Mouse (Mus musculus): Measurements from ENCODE around the gene Timm29.
"Not testable (repeated sequence)": the region's sequence is repeated elsewhere in the genome, so short reads cannot be mapped to it uniquely, and the experiment has no call there.

The Timm29 gene

DNA sequence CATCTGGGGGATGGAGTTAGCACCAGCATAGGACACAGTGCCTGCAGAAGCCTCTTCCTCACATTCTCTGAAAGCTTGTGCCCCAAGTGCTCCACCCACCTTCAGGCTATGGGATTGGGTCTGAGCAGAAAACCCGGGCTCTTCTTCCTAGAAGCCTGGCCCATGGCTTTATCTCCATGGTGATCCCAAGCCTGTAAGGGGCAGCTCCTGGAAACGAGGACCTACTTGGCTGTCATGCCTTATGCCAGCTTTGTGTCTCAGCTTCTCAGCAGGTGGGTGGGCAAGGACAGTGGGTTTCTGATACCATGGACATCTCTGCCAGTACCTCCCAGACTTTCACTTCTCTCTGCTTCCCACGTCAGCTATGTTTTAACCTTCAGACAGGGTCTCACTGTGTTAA, 14.3 kb upstream of the Timm29 start:
- DNase-seq (ENCODE audit: extremely low read depth, low read depth): no peak

DNA sequence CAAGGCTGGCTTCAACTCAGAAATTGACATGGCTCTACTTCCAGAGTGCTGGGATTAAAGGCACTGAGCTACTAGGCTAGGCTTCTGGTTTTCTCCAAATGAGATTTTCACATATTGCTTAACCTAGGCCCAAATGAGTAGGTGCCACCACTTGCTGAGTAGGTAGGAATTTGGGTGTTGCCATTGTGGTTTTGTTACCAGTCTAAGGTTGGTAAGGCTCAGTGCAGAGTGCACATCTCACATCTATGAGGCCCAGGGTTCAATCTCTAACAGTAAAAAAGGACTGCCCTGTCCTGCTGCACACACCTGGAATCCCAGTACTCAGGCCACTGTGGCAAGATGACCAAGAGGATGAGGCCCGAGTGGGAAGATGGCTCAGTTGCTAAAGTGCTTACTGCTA, 7.1 kb upstream of the Timm29 start:
- DNase-seq (ENCODE audit: extremely low read depth, low read depth): no peak

DNA sequence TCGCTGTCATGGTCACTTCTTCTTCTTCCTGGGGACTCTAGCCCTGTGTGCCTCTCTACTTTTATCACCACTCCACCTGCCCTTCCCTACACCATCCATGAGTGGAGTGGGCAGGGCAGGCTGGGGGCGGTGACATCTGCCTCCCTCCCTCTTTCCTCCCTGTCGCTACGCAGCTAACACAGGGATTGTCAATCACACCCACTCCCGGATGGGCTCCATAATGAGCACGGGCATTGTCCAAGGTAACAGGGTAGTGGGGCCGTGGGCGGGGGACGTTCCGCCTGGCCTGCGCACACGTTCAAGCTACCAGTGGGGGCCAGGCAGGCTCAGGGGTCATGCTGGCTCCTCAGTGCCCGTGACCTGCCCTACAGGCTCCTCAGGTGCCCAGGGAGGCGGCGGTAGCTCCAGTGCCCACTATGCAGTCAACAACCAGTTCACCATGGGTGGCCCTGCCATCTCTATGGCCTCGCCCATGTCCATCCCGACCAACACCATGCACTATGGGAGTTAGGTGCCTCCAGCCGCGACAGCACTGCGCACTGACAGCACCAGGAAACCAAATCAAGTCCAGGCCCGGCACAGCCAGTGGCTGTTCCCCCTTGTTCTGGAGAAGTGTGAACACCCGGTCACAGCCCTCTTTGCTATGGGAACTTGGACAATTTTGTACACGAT, 4.7 kb upstream of the Timm29 start:
- no peak for DNase-seq (ENCODE audit: extremely low read depth, low read depth)

DNA sequence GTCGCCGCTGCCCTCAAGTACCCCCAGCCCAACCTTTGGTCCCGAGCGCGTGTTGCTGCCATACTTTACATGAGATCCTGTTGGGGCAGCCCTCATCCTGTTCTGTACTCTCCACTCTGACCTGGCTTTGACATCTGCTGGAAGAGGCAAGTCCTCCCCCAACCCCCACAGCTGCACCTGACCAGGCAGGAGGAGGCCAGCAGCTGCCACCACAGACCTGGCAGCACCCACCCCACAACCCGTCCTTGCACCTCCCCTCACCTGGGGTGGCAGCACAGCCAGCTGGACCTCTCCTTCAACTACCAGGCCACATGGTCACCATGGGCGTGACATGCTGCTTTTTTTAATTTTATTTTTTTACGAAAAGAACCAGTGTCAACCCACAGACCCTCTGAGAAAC, 4.2 kb upstream of the Timm29 start:
- DNase-seq (ENCODE audit: extremely low read depth, low read depth): no peak

DNA sequence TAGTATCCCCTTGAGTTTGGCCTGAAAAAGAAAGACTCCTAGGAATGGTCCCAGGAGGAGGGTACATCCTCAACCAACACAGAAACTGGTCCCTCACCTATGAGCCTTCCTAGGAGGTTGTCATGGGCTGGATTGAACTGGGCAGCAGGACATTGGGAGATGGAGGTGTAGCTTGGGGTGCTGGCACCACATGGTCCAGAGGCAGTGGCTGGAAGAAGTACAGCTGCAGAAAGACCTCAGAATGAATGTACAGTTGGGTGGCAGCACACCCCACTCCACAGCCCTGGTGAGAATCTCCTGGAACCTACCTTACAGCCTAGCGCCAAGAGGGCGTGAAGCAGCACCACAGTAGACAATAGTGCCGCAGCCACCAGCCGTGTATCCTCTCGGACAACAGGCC, 3.0 kb upstream of the Timm29 start:
- no peak for DNase-seq (ENCODE audit: extremely low read depth, low read depth)

DNA sequence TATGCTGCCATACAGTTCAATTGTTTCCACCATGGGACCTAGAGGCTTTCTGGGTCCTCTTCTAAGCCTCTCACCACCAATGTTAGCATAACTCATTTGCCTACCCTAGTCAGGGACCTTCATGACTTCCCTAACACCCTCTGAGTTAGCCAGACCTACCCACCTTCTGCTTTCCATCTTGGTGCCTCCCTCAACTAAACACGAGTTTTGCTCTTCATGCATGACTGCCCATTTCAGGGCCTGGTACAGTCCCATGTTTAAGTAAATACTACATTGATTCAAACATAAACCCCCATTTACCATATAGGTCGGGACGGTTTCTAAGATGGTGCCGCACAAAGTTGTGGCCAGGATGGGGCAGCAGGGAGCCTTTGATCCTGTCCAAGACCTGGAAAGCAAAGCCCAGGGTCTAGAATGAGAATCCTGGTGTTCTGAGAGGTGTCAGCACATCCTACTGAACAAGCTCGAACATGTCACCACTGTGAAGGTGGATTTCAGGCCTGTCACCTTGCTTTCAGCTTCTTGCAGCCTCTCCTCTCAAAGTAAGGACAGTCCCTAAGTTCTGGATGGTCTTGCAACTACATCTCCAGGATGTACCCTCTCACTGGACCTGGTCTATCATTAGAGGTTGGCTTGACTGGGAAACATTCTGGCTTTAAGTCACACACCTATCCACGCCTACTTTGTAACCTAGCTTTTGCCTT, 1.2 kb upstream of the Timm29 start:
- no peak for DNase-seq (ENCODE audit: extremely low read depth, low read depth)

DNA sequence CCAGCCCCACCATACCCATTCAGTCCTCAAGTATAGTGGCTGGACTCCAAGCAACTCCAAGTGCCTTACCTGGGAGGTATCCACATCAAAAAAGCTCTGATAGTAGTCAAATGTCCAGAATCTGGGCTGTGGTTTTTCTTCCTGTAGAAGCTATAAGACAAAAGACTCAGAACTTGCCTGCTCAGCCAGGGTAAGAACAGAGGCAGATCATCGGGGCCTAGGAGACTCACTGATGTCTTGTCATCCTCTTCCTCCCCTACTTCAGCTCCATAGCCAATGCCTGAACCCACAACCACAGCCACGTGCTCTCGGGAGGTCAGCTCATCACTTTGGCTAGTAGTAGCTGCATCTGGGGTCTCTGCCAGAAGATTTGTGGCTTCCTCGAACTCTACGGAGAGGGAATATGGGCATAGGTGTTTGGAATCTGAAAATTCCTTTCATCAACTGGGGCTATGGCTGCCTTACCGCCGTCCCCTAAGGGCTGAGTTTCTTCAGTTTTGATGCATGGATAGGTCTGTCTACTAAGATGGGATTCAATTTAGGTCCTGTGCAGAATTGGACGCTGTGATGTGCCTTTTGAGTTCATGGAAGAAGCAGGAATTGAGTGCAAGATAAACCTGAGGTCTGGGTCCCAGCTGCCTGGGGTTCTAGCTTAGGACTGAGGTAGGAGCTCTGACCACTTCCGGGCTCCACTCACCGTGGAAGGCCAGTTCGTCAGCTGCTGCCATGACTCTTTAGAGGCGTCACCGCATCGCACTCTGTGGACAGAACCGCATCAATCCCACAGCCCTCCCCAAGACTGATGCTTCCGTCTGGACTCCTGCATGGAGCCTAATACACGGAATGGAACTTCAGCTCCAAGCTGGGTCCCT, 455 bp upstream of the Timm29 start:
- no peak for DNase-seq (ENCODE audit: extremely low read depth, low read depth)

DNA sequence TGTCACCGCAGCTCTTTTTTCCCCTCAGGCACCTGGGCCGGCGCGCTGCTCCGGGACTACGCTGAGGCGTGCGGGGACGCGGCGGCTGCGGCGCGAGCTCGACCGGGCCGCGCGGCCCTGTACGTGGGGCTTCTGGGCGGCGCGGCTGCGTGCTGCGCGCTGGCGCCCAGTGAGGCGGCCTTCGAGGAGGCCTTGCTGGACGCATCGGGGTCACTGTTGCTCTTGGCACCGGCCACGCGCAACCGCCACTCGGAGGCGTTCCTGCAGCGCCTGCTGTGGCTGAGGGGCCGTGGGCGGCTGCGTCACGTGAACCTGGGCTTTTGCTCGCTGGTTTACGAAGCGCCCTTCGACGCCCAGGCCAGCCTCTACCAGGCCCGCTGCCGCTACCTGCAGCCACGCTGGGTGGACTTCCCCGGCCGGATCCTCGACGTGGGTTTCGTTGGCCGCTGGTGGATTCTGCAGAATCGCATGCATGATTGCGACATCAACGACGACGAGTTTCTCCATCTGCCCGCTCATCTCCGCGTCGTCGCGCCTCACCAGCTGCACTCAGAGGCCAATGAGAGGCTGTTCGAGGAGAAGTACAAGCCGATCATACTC, 700 bp downstream of the Timm29 start:
- DNase-seq (ENCODE audit: extremely low read depth, low read depth): no peak

DNA sequence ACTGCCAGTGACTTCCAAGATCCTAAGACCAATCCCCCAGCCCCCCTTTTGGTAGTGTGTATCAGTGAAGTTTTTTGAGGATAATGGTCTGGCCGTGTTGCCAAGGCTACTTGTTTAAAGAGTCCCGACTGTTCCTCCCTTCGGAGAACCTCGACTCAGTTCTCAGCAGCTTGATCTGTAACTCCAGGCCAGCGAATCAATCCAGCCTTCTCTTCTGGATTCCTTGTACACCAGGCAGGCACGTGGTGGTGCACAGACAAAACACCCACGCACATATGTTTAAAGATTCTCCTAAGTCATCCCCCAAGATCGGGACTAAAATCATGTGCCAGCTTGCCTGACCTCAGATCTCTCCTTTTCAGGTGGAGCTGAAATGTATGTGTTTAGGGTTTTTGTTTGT, 1.8 kb downstream of the Timm29 start:
- DNase-seq (ENCODE audit: extremely low read depth, low read depth): not testable (repeated sequence)

DNA sequence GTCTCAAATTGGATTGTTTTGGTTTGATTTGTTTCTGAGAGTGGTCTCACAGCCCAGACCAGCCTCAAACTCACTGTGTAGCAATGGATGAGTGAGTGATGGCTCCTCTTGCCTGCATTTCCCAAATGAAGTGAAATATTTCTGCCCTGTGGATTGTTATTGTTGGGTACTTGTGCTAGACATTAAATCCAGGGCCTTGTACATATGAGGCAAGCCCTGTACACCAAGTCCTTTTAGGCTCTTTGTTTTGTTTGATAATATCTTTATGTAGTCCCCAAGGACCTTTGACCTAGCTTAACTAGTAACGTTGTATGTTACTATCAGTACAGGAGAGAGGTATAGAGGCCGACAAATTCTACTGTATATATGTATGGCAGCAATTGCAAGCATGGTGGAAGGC, 2.3 kb downstream of the Timm29 start:
- no peak for DNase-seq (ENCODE audit: extremely low read depth, low read depth)

DNA sequence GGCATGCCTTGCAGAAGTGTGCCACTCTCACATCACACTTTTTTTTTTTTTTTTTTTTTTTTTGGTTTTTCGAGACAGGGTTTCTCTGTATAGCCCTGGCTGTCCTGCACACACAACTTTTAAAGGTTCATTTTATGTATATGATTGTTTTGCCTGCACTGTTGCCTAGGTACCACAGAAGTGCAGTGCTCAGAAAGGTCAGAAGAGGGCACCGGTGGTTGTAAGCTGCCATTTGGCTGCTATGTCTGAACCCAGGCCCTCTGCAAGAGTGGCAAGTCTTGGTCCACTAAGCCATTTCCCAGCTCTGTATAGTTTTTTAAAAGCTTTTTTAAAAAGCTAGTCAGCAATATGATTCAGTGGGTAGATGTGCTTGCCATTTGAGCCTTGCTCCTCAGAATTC, 5.7 kb downstream of the Timm29 start:
- DNase-seq (ENCODE audit: extremely low read depth, low read depth): peak; percentile 32

DNA sequence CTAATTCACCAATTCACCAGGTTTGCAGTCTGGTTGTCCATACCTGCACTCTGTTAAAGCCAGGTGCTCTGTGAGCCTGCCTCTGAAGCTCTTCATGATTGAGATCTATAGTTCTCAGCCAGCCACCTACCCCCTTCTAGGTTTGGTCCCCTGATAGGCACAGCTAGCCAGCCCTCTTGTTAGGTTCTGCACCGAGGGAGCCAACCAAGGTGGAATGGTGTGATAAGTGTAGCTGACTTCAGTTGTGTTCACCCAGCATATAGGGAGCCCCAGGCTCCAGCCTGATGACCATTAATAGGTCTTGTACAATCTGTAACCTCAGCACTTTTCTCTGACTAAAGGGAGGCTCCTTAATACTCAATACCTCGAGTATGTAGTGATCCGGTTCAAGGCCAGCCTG, 7.7 kb downstream of the Timm29 start:
- no peak for DNase-seq (ENCODE audit: extremely low read depth, low read depth)

DNA sequence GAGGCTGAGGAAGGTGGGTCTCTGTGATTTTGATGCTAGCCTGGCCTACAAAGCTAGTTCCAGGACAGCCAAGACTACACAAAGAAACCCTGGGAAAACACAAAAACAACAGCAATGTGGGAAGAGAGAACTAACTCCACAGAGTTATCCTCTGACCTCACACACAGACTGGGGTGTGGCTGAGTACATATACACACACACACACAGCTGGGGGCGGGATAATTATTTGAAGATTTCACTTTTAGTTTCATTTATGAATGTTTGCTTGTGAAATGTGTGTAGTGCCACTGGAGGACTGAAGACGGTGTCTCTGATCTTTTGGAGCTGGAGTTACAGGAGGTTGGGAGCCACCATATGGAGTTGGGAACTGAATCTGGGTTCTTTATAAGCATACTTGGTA, 8.6 kb downstream of the Timm29 start:
- no peak for DNase-seq (ENCODE audit: extremely low read depth, low read depth)

DNA sequence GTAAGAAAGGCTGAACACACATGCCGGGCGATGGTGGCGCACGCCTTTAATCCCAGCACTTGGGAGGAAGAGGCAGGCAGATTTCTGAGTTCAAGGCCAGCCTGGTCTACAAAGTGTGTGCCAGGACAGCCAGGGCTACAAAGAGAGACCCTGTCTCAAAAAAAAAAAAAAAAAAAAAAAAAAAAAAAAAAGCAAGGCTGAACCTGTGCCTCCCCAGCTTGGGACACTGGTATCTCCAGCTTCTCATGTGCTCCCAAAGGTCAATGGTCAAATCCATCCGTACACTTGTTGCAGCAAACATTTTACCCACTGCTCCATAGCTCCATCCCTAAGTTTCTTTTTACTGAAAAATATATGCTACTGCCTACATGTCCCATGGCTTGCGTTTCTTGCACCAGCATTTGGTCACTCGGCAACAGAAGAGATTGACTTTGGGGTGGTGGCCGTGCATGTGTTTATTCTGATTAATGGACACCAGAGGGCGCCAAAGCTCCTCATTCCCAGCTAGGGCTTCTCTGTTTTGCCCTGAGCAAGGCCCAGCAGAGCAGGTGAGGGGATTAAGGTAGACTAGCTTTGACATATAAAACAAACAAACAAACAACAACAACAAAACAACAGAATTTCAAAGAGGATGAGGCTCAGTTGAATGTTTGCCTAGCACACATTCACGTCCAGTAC, 9.3 kb downstream of the Timm29 start:
- DNase-seq (ENCODE audit: extremely low read depth, low read depth): peak; percentile 66

DNA sequence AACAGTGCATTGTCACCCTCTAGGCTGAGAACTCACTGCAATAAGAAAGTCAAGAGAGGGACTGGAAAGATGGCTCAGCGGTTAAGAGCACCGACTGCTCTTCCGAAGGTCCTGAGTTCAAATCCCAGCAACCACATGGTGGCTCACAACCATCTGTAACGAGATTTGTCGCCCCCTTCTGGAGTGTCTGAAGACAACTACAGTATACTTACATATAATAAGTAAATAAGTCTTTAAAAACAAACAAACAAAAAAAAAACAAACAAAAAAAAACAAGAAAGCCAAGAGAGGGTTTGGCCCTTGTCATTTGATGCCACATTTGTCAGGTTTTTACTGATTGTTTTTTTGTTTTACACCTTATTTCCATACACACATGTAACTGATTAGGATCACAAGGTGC, 11.6 kb downstream of the Timm29 start:
- DNase-seq (ENCODE audit: extremely low read depth, low read depth): no peak

DNA sequence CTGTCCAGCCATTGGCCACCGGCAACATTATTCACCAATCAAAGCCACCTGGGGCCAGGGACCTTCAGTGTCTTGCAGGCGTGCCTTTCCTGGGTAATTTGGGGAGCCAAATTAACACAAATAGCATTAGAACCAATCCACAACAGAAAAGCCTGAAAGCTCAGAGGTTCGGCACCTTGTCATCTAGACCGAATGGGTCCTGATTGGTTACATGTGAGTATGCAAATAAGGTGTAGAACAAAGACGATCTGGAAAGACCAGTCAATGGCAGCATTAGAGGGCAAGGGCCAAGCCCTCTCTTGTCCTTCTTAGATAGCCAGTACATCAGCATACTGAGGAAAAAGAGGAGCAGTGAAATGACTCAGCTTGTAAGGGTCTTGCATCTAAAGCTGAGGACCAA, 13.3 kb downstream of the Timm29 start:
- no peak for DNase-seq (ENCODE audit: extremely low read depth, low read depth)

DNA sequence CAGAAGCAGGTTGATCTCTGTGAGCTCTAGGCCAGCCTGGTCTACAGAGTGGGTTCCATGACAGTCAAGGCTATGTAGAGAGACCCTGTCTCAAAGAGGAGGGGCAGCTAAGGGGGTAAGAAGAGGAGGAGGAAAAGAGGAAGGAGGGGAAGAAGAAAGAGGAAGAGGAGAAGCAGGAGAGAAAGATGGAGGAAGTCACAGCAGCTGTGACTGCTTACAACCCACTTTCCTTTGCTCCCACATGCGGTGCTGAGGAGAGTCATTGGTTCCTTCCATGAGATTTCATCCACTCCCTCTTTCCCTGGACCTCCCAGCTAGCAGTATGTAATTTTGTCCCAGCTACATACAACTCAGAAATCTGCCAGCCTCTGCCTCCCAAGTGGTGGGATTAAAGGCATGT, 14.1 kb downstream of the Timm29 start:
- no peak for DNase-seq (ENCODE audit: extremely low read depth, low read depth)

DNA sequence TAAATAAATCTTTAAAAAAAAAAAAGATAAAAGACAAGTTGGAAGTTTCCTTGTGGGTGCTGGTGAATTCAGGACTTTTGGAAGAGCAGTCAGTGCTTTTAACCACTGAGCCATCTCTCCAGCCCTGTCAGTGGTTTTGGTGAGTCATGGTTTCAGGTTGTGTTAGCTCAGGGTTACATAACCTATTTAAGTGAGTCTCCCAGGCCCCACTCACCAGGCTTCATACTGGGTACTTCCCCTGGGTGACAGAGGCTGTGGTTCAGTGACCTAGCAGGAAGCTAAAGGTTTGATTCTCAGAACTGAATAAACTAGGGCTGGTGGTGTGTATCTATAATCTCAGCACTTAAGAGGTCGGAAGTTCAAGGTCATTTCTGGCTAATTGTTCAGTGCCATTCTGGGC, 17.3 kb downstream of the Timm29 start:
- DNase-seq (ENCODE audit: extremely low read depth, low read depth): no peak

DNA sequence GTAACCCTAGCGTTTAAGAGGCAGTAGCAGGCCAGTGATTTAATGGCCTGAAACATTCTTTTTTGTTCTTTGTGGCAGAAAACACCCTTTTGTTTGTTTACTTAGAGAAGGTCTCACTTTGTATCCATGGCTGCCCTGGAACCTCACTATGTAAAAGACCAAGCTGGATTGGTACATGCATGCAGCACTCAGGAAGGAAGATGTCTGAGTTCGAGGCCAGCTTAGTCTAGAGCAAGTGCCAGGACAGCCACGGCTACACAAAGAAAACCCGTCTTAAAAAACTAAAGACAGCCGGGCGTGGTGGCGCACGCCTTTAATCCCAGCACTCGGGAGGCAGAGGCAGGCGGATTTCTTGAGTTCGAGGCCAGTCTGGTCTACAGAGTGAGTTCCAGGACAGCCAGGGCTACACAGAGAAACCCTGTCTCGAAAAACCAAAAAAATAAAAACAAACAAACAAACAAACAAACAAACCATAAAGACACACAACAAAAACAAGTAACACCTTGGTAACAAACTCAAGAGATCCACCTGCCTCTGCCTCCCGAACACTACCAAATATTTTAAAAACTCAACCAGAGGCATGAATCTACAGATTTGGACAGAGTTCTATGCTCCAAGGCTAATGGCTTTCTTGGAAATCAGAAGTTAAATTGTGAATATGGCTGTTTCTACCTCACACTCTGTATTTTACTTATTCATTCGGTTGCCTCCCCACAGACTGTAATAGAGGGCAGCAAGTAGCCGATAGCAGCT, 22.5 kb downstream of the Timm29 start:
- peak; percentile 33 for DNase-seq (ENCODE audit: extremely low read depth, low read depth)

DNA sequence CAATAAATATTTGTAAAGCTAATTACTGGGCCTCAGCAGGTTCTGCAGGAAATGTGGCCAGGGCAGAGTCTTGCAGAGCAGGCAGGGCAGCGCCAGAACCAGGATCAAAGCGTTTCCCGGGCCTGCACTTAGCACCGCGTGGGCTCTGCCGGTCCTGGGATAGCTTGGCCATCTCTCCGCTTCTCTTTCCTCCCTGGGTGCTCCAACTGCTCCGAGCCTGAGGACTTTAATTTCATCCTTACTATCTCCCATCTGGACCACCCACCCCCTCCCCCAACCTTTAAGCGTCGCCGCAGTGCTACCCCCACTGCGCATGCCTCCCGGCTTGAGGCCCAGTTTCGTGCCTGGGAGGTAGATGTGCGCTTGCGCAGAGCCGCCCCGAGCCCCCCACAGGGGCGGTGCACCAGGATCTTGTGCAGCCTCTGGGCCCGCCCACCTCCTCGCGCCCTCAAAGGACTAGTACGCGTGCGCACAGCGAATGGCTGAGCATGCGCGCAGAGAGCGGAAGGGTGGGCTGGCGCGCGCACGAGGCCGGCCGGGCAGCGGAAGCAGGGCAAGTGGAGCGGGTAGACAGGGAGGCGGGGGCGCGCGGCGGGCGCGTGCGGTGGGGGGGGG, 23.2 kb downstream of the Timm29 start, which contains the start of gene Smarca4:
Gene Smarca4 (plus strand): TSS at position 553 of the 615 bp plus-strand sequence.
- DNase-seq (ENCODE audit: extremely low read depth, low read depth): peak; percentile 96
